Comparison of ENCODE assay signal across 9 mouse cellular contexts in genomic region chr7:107592641-107593040, GRCm38 (mm10). TPM values are rescaled to one million over a fixed set of nuclear protein-coding genes. Genes with fewer than 3 reads are reported as not detected.
DNase-seq lines count a peak whose midpoint lies in the region.
"Had no signal": no experiment of that assay in that cellular context is flagged by ENCODE, and none has a peak within 500 bp of the region (broad histone marks: within the 10 kb centered on the region; RNA-seq: fewer than 3 reads in every experiment).

No protein-coding gene starts in this region.

- DNase-seq in cerebellum, adult 11-12 months = peak; percentile 8
- DNase-seq in cerebellum, adult 8-10 months = no peak
- peak; percentile 6 for DNase-seq in kidney, adult 11 months
- DNase-seq in kidney, postnatal 36 days = no peak
- peak; percentile 91 for DNase-seq in brain, adult 2 months (ENCODE audit: low read depth, low spot score)
- DNase-seq in heart, postnatal 14 days = peak; percentile 30 to 31
- DNase-seq in kidney, adult 18-20 months = no peak
- DNase-seq in thymus, postnatal 14 days = no peak
- DNase-seq: liver, postnatal 0 days had no signal

- intact Hi-C loops in heart, postnatal 14 days (cut with DNase I) = loop anchor here (2.0 kb wide), 1 partner anchor 68 kb away; no protein-coding TSS in a partner anchor

RNA-seq across cellular contexts. Expression of gene Ppfibp2, which starts 2.4 kb away (rescaled TPM):
- total RNA-seq in heart, postnatal 14 days (2021) = 10 to 100 TPM; 15.9 to 17.0 TPM

RNA-seq across cellular contexts. Expression of gene Olfml1, which starts 25.4 kb away (rescaled TPM):
- total RNA-seq in heart, postnatal 14 days (2021) = 1 to 10 TPM; 5.6 to 9.0 TPM

RNA-seq across cellular contexts. Expression of gene 5330417H12Rik, which starts 32.3 kb away (rescaled TPM):
- total RNA-seq in heart, postnatal 14 days (2021) = not detected

Comparison
In these comparisons a context has a peak if more than half of its experiments do, and no peak if none do; other contexts are left out.
1. DNase-seq: peak in cerebellum, adult 11-12 months (single experiment), kidney, adult 11 months (single experiment), brain, adult 2 months (single experiment) and heart, postnatal 14 days (2 of 2); none in cerebellum, adult 8-10 months (single experiment), kidney, postnatal 36 days (0 of 2), kidney, adult 18-20 months (single experiment) and thymus, postnatal 14 days (single experiment).